Mouse (Mus musculus): ENCODE data around the gene P2rx1. TPM values are rescaled to one million over a fixed set of nuclear protein-coding genes. Genes with fewer than 3 reads are reported as not detected.
A peak's percentile ranks its signal among the peaks of the same experiment; 100 is the strongest.

Gene P2rx1
- 0.98 and 1.0 TPM in 2 replicates for polyA plus RNA-seq (2016; fragmentation: Nextera tagmentation; extraction: Ambion mirVana)

DNA sequence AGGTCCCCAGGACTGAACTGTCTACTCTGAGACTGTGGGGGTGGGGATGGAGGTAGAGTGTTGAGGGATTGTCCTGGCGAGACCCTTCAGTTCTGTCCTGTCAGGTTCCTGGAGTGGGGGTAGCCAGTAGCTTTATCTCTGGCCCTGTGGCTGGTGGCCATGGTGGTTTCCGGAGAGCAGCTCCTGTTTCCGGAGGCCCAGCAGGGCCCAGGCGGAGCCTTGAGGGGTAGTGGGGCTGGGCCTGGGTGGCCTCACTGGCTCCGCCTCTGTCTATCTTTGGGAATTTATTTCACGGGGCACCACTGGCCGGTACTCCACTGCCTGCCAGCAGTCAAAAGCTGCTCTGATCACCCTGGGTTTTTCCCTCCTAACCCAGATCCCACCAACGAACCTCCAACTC is at the start of gene P2rx1:
Gene P2rx1 (plus strand): TSS at position 333 of the 400 bp plus-strand sequence.
- Histone ChIP-seq H3K4me3 (no peak within 1 kb of the TSS), H3K36me3 (no peaks in the 10 kb centered on the region), H3K27ac (no peak within 1 kb of the TSS), H3K4me2 (replicated peaks) (no peak within 1 kb of the TSS), H3K9me3 (no peaks in the 10 kb centered on the region), H3K9ac (no peak within 1 kb of the TSS), H3K4me1 (no peaks in the 10 kb centered on the region), H3K27me3 (no peaks in the 10 kb centered on the region)
- peak; percentile 45; the same call in 1 of the 2 replicates for ATAC-seq (ENCODE audit: insufficient number of reproducible peaks, insufficient read depth, low FRiP score, low TSS enrichment)
- 44% methylated on average over 8 of the region's 8 CpGs for WGBS

DNA sequence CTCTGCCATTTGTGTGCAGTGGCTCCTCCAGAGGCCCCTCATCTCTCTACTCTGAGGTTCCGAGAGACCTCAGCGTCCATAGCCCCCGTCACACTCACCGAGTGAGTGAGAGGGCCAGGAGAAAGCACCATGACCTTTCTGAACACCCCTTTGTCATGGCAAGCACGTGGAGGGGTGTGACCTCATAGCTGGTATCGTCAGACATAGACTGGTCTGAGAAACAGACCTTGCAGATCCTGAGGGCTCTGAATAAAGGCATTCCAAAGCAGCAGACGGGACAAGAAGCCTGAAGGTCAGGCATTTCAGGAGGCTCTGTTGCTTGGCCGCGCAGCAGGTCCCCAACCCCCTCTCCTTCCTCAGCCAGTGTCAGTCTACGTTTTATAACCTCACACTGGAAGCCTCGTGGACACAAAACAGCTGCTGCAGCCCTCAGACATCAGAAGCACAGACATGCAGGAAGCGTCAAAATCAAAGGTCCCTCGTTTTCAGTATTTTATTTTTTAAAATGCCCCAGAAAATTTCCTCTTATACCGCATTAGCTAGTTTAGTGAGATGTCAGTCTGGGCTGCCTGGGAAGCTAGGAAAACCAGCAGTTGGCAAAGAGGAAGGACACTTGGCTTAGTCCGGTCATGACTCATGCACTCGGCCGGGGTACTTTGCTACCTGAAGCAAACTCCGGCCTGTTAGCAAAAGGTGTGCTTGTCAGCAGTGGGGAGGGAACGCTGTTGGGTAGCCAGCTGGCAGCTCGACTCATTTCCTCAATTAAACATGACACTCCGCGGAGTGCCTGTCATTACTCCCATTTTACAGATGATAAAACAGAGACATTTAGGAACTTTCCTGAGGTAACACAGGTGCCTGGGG is 47.5 kb upstream of the P2rx1 start:
- H3K9me3 ChIP-seq: 0 out of 2 replicates have a peak, but pooled peaks cover 5% of the 10 kb centered on the region
- peaks cover 11% of the 10 kb centered on the region for H3K4me1 ChIP-seq
- H3K4me2 ChIP-seq (replicated peaks): no peak overlapping the region
- H3K4me3 ChIP-seq: no peak overlapping the region
- 74% methylated on average over 22 of the region's 22 CpGs for WGBS
- no peak for ATAC-seq (ENCODE audit: insufficient number of reproducible peaks, insufficient read depth, low FRiP score, low TSS enrichment)
- H3K36me3 ChIP-seq: no peaks in the 10 kb centered on the region
- H3K27ac ChIP-seq: no peak overlapping the region
- no peak overlapping the region for H3K9ac ChIP-seq
- no peaks in the 10 kb centered on the region for H3K27me3 ChIP-seq

DNA sequence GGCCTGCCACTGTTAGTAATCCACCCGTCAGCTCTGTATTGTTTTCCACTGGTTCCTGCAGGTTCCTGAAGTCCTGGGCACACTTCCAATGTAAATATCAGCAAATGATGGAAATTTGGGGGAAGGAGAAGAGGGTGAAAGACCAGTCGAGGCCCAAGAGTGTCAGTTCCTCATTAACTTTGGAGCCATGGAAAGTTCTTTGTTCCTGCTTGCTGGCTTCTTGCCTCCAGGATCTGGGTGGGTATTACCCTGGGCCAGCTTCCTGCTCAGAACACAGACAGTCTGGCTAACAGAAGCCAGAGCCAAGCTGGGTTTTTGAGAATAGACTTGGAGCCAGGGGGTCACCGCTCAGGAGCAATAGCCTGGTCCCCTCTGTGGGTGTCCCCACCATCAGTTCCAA is 46.7 kb upstream of the P2rx1 start:
- no peak overlapping the region for H3K9ac ChIP-seq
- H3K4me1 ChIP-seq: peaks cover 6% of the 10 kb centered on the region
- H3K27ac ChIP-seq: no peak overlapping the region
- ATAC-seq (ENCODE audit: insufficient number of reproducible peaks, insufficient read depth, low FRiP score, low TSS enrichment): no peak
- H3K36me3 ChIP-seq: no peaks in the 10 kb centered on the region
- no peaks in the 10 kb centered on the region for H3K27me3 ChIP-seq
- no peak overlapping the region for H3K4me3 ChIP-seq
- 0 out of 2 replicates have a peak, but pooled peaks cover 5% of the 10 kb centered on the region for H3K9me3 ChIP-seq
- WGBS: 66% methylated on average over 3 of the region's 3 CpGs
- H3K4me2 ChIP-seq (replicated peaks): no peak overlapping the region

GRCm38 (mm10) chr11:72952697-72953096 is 46.2 kb upstream of the P2rx1 start:
- ATAC-seq (ENCODE audit: insufficient number of reproducible peaks, insufficient read depth, low FRiP score, low TSS enrichment): no peak
- no peak overlapping the region for H3K4me2 ChIP-seq (replicated peaks)
- H3K9me3 ChIP-seq: 0 out of 2 replicates have a peak, but pooled peaks cover 5% of the 10 kb centered on the region
- 86% methylated on average over 6 of the region's 6 CpGs for WGBS
- no peak overlapping the region for H3K9ac ChIP-seq
- H3K4me1 ChIP-seq: peaks cover 6% of the 10 kb centered on the region
- H3K36me3 ChIP-seq: no peaks in the 10 kb centered on the region
- H3K4me3 ChIP-seq: no peak overlapping the region
- H3K27me3 ChIP-seq: no peaks in the 10 kb centered on the region; the same call in 1 of the 2 replicates
- H3K27ac ChIP-seq: no peak overlapping the region

- Histone ChIP-seq H3K9ac (no peak overlapping the region), H3K9me3 (0 out of 2 replicates have a peak, but pooled peaks cover 5% of the 10 kb centered on the region), H3K4me2 (replicated peaks) (no peak overlapping the region), H3K36me3 (no peaks in the 10 kb centered on the region), H3K27ac (no peak overlapping the region), H3K4me1 (peaks cover 6% of the 10 kb centered on the region), H3K27me3 (no peaks in the 10 kb centered on the region; the same call in 1 of the 2 replicates), H3K4me3 (no peak overlapping the region)
- 77% methylated on average over 1 of the region's 1 CpGs for WGBS
- ATAC-seq (ENCODE audit: insufficient number of reproducible peaks, insufficient read depth, low FRiP score, low TSS enrichment): no peak
These were observed 45.8 kb upstream of the P2rx1 start for GRCm38 (mm10) chr11:72953116-72953439.

DNA sequence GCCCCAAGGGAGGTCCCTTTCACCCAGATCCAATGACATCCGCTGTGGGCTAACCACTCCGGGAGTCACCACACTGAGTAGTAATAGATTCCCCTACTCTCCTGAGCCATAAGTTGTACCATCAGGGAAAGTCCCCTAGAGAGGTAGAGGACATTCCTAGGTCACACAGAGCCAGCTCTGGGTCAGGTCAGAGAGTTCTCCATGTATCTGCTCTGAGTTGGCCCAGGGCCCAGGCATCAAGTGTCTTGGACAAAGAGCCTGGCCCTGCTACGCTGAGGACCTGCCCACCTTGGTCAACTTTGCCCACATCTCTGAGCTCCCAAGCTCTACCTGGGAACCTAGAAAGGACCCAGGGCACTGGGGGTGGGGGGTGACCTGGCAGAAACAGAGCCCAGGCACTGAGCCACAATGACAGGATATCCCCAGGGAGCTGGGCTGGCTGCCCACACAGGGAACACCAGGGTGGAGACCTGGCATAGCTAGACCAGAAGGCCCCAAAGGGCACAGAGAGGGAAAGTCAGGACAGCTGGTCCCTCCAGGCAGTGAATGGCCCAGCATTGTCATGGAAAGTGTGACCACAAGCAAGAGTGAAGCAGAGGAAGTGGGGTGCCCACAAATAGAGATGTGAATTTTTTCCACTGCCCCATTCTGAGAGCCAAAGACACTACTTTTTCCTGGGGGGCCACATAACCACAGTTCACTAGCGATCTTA is 45.3 kb upstream of the P2rx1 start:
- Histone ChIP-seq H3K4me1 (peaks cover 6% of the 10 kb centered on the region), H3K27me3 (no peaks in the 10 kb centered on the region; the same call in 1 of the 2 replicates), H3K4me2 (replicated peaks) (no peak overlapping the region), H3K9me3 (0 out of 2 replicates have a peak, but pooled peaks cover 5% of the 10 kb centered on the region), H3K4me3 (no peak overlapping the region), H3K36me3 (no peaks in the 10 kb centered on the region), H3K9ac (no peak overlapping the region), H3K27ac (no peak overlapping the region)
- ATAC-seq (ENCODE audit: insufficient number of reproducible peaks, insufficient read depth, low FRiP score, low TSS enrichment): no peak
- 83% methylated on average over 4 of the region's 4 CpGs for WGBS

DNA sequence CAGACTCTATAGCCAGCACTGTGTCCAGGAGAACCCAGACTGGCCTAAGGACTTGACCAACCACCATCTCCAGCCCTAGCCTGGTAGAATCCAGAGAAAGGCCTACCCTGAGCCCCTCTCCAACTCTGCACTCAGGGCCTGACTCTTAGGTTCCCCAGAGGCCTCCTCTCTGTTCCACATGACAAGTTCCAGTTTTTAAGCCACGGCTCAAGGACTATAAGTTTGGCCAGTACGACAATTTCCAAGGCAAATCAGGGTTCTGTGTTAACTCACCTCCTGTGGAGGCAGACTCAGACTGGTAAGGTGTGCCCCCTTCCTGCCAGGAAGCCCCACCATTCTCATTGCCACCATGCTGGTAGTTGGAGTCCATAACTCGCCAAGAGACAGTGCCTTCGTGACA is 44.7 kb upstream of the P2rx1 start:
- H3K9ac ChIP-seq: no peak overlapping the region
- peaks cover 6% of the 10 kb centered on the region for H3K4me1 ChIP-seq
- H3K27ac ChIP-seq: no peak overlapping the region
- H3K4me2 ChIP-seq (replicated peaks): no peak overlapping the region
- no peak for ATAC-seq (ENCODE audit: insufficient number of reproducible peaks, insufficient read depth, low FRiP score, low TSS enrichment)
- H3K9me3 ChIP-seq: 0 out of 2 replicates have a peak, but pooled peaks cover 5% of the 10 kb centered on the region
- peaks cover 3% of the 10 kb centered on the region for H3K27me3 ChIP-seq
- no peaks in the 10 kb centered on the region for H3K36me3 ChIP-seq
- no peak overlapping the region for H3K4me3 ChIP-seq
- WGBS: 89% methylated on average over 4 of the region's 4 CpGs

- Histone ChIP-seq H3K9me3 (no peaks in the 10 kb centered on the region), H3K9ac (no peak overlapping the region), H3K4me1 (peaks cover 6% of the 10 kb centered on the region), H3K27me3 (peaks cover 16% of the 10 kb centered on the region), H3K36me3 (no peaks in the 10 kb centered on the region), H3K4me3 (no peak overlapping the region), H3K4me2 (replicated peaks) (no peak overlapping the region), H3K27ac (no peak overlapping the region)
- no peak for ATAC-seq (ENCODE audit: insufficient number of reproducible peaks, insufficient read depth, low FRiP score, low TSS enrichment)
- 62% methylated on average over 5 of the region's 5 CpGs for WGBS
These were observed 43.4 kb upstream of the P2rx1 start for GRCm38 (mm10) chr11:72955339-72955974.

GRCm38 (mm10) chr11:72957318-72957717 is 41.6 kb upstream of the P2rx1 start:
- no peak overlapping the region for H3K4me2 ChIP-seq (replicated peaks)
- H3K9ac ChIP-seq: no peak overlapping the region
- peaks cover 16% of the 10 kb centered on the region for H3K4me1 ChIP-seq
- peaks cover 34% of the 10 kb centered on the region for H3K27me3 ChIP-seq
- 54% methylated on average over 2 of the region's 2 CpGs for WGBS
- ATAC-seq (ENCODE audit: insufficient number of reproducible peaks, insufficient read depth, low FRiP score, low TSS enrichment): no peak
- no peaks in the 10 kb centered on the region for H3K9me3 ChIP-seq
- H3K27ac ChIP-seq: no peak overlapping the region
- no peak overlapping the region for H3K4me3 ChIP-seq
- no peaks in the 10 kb centered on the region for H3K36me3 ChIP-seq

GRCm38 (mm10) chr11:72959924-72960679 is 38.8 kb upstream of the P2rx1 start:
- Histone ChIP-seq H3K9me3 (no peaks in the 10 kb centered on the region), H3K4me3 (no peak overlapping the region), H3K27ac (no peak overlapping the region), H3K4me2 (replicated peaks) (peak overlapping the region; percentile 52; the same call in 1 of the 2 replicates), H3K4me1 (peaks cover 10% of the 10 kb centered on the region), H3K9ac (no peak overlapping the region), H3K36me3 (no peaks in the 10 kb centered on the region), H3K27me3 (peaks cover 49% of the 10 kb centered on the region)
- no peak for ATAC-seq (ENCODE audit: insufficient number of reproducible peaks, insufficient read depth, low FRiP score, low TSS enrichment)
- 13% methylated on average over 15 of the region's 15 CpGs for WGBS

GRCm38 (mm10) chr11:72960723-72961071 is 38.2 kb upstream of the P2rx1 start:
- Histone ChIP-seq H3K9me3 (no peaks in the 10 kb centered on the region), H3K36me3 (no peaks in the 10 kb centered on the region), H3K9ac (no peak overlapping the region), H3K4me2 (replicated peaks) (peak overlapping the region; percentile 52), H3K4me3 (peak overlapping the region; percentile 37), H3K4me1 (peaks cover 10% of the 10 kb centered on the region), H3K27ac (no peak overlapping the region), H3K27me3 (peaks cover 49% of the 10 kb centered on the region)
- no peak for ATAC-seq (ENCODE audit: insufficient number of reproducible peaks, insufficient read depth, low FRiP score, low TSS enrichment)
- 1% methylated on average over 15 of the region's 15 CpGs for WGBS

Measured in embryonic facial prominence, embryonic 12.5 days (tissue).